Mouse (Mus musculus) adrenal gland, postnatal 10 days (tissue): ENCODE data around the gene Gm10073. TPM values are rescaled to one million over a fixed set of nuclear protein-coding genes. Genes with fewer than 3 reads are reported as not detected.
"Not testable (repeated sequence)": the region's sequence is repeated elsewhere in the genome, so short reads cannot be mapped to it uniquely, and the experiment has no call there.

Source experiments
- DNase-seq: peaks from one replicate; pipeline ENCODE4 v3.0.0; 2021; ENCODE audit warnings: mixed read lengths
- long read RNA-seq, 2 experiments: library from polyadenylated mRNA; stranded (forward); transcript quantifications; one replicate each; pipeline ENCODE4 v2.0.0; 2021
- total RNA-seq, 2 experiments: library from RNA; stranded (reverse); gene quantifications; 2 replicates each; pipeline ENCODE4 v1.2.3; 2021

Gene Gm10073
- total RNA-seq, result 100 to 1,000 TPM; 131 to 143 TPM
- long read RNA-seq, experiment 1, transcript Gm10073-201 (1 exons, 496 nt), result major isoform, 10 of 10 reads
- long read RNA-seq, experiment 1, partial matches to known transcripts, result 0 of 10 reads
- long read RNA-seq, experiment 1, other reads (novel, unspliced or antisense), result 0 of 10 reads
- long read RNA-seq, experiment 2, partial matches to known transcripts, result 0 of 1 reads
- long read RNA-seq, experiment 2, other reads (novel, unspliced or antisense), result 0 of 1 reads

GRCm38 (mm10) chr8:106573168-106573567 lies at the start of gene Gm10073:
Gm10073 (minus strand) TSS chr8:106573461.
- DNase-seq, result not testable (repeated sequence)

- DNase-seq, result no peak
Observed at GRCm38 (mm10) chr8:106623016-106623415, 49.8 kb upstream of the Gm10073 start.

- DNase-seq, result no peak
Observed at GRCm38 (mm10) chr8:106620488-106620887, 47.2 kb upstream of the Gm10073 start.

- DNase-seq, result peak; percentile 50
Observed at GRCm38 (mm10) chr8:106619549-106620245, 46.4 kb upstream of the Gm10073 start.

GRCm38 (mm10) chr8:106618324-106618723 lies 45.1 kb upstream of the Gm10073 start:
- no peak for DNase-seq

GRCm38 (mm10) chr8:106617865-106618264 lies 44.6 kb upstream of the Gm10073 start:
- DNase-seq, result no peak

- no peak for DNase-seq
Observed at GRCm38 (mm10) chr8:106617196-106617595, 43.9 kb upstream of the Gm10073 start.

- no peak for DNase-seq
Observed at GRCm38 (mm10) chr8:106616679-106617078, 43.4 kb upstream of the Gm10073 start.

- no peak for DNase-seq
Observed at GRCm38 (mm10) chr8:106615661-106616299, 42.5 kb upstream of the Gm10073 start.

- DNase-seq, result no peak
Observed at GRCm38 (mm10) chr8:106614704-106615103, 41.4 kb upstream of the Gm10073 start.

- no peak for DNase-seq
Observed at GRCm38 (mm10) chr8:106612047-106612446, 38.8 kb upstream of the Gm10073 start.

GRCm38 (mm10) chr8:106610958-106611640 lies 37.8 kb upstream of the Gm10073 start:
- DNase-seq, result no peak

GRCm38 (mm10) chr8:106609076-106609903 lies 36.0 kb upstream of the Gm10073 start:
- DNase-seq, result no peak

GRCm38 (mm10) chr8:106608425-106608824 lies 35.2 kb upstream of the Gm10073 start:
- no peak for DNase-seq

GRCm38 (mm10) chr8:106607783-106608182 lies 34.5 kb upstream of the Gm10073 start:
- not testable (repeated sequence) for DNase-seq

GRCm38 (mm10) chr8:106606601-106607145 lies 33.4 kb upstream of the Gm10073 start:
- no peak for DNase-seq

GRCm38 (mm10) chr8:106606121-106606520 lies 32.9 kb upstream of the Gm10073 start:
- DNase-seq, result no peak

- no peak for DNase-seq
Observed at GRCm38 (mm10) chr8:106605657-106606056, 32.4 kb upstream of the Gm10073 start.

GRCm38 (mm10) chr8:106603933-106604332 lies 30.7 kb upstream of the Gm10073 start:
- no peak for DNase-seq

GRCm38 (mm10) chr8:106603131-106603819 lies 30.0 kb upstream of the Gm10073 start, which contains the start of gene Cdh1:
Cdh1 (plus strand) TSS chr8:106603351.
- peak; percentile 48 for DNase-seq
